Comparison of ENCODE assay signal across 11 mouse cellular contexts in the genomic region with DNA sequence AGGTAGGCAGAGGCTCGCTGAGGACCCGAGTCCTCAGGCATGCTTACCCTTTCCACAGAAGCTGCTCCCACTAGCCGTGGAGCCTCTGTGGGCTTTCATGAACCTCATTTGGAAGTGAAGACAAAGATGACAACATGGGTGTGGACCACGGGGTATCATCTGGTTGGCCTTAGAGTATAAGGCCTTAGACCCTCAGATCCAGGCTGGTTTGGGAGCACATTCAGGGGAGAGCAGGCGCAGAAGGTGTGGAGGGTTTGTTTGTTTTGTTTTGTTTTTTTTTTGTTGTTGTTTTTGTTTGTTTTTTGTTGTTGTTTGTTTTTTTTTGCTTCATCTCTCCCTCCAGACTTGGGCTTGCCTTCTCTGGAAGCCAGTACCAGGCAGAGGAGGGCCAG. TPM values are rescaled to one million over a fixed set of nuclear protein-coding genes. Genes with fewer than 3 reads are reported as not detected.
DNase-seq lines count a peak whose midpoint lies in the region; ATAC-seq lines count a peak whose summit lies in the region.
"Had no signal": no experiment of that assay in that cellular context is flagged by ENCODE, and none has a peak within 500 bp of the region (broad histone marks: within the 10 kb centered on the region; RNA-seq: fewer than 3 reads in every experiment).

No protein-coding gene starts in this region.

- no peaks in the 10 kb centered on the region for H3K9me3 ChIP-seq in heart, embryonic 10.5 days
- H3K9me3 ChIP-seq in heart, embryonic 11.5 days (replicated peaks; ENCODE audit: control insufficient read depth, low read length): no peaks in the 10 kb centered on the region
- H3K9me3 ChIP-seq in neural tube, embryonic 11.5 days (ENCODE audit: control insufficient read depth, low read length): no peaks in the 10 kb centered on the region
- no peaks in the 10 kb centered on the region for H3K9me3 ChIP-seq in hindbrain, embryonic 13.5 days
- no peaks in the 10 kb centered on the region for H3K9me3 ChIP-seq in neural tube, embryonic 13.5 days

- no peak for DNase-seq in heart, embryonic 10.5 days (ENCODE audit: low spot score)
- no peak for DNase-seq in neural tube, embryonic 11.5 days (ENCODE audit: low spot score)
- no peak for DNase-seq in neural tube, embryonic 10.5 days (ENCODE audit: extremely low spot score, low spot score)
- DNase-seq in adrenal gland, postnatal 10 days: no peak
- no peak for DNase-seq in thymus, adult 18-20 months

- no peaks in the 10 kb centered on the region for H3K36me3 ChIP-seq in heart, embryonic 10.5 days
- H3K36me3 ChIP-seq in heart, embryonic 11.5 days (ENCODE audit: control insufficient read depth, insufficient read depth, low read length): no peaks in the 10 kb centered on the region
- no peaks in the 10 kb centered on the region for H3K36me3 ChIP-seq in neural tube, embryonic 11.5 days (ENCODE audit: control insufficient read depth, insufficient read depth, low read length)
- H3K36me3 ChIP-seq in hindbrain, embryonic 13.5 days: no peaks in the 10 kb centered on the region
- no peaks in the 10 kb centered on the region for H3K36me3 ChIP-seq in neural tube, embryonic 13.5 days

- H3K27me3 ChIP-seq in heart, embryonic 10.5 days (ENCODE audit: insufficient read depth, poor library complexity, severe bottlenecking): peaks cover 14% of the 10 kb centered on the region
- H3K27me3 ChIP-seq in heart, embryonic 11.5 days (ENCODE audit: control insufficient read depth, insufficient read depth, low read length): peaks cover 3% of the 10 kb centered on the region; the same call in 1 of the 2 replicates
- no peaks in the 10 kb centered on the region for H3K27me3 ChIP-seq in neural tube, embryonic 11.5 days (ENCODE audit: control insufficient read depth, insufficient read depth, low read length)
- 0 out of 2 replicates have a peak, but pooled peaks cover 3% of the 10 kb centered on the region for H3K27me3 ChIP-seq in hindbrain, embryonic 13.5 days
- no peaks in the 10 kb centered on the region for H3K27me3 ChIP-seq in neural tube, embryonic 13.5 days

- H3K27ac ChIP-seq in heart, embryonic 10.5 days: peak overlapping the region; percentile 85
- no peak overlapping the region for H3K27ac ChIP-seq in heart, embryonic 11.5 days (ENCODE audit: low read depth, low read length)
- H3K27ac ChIP-seq in neural tube, embryonic 11.5 days (ENCODE audit: low read depth, low read length): peak overlapping the region; percentile 80
- H3K27ac ChIP-seq in hindbrain, embryonic 13.5 days: peak overlapping the region; percentile 91
- peak overlapping the region; percentile 81 for H3K27ac ChIP-seq in neural tube, embryonic 13.5 days (replicated peaks)
- H3K27ac ChIP-seq: macrophage had no signal

- no peak for ATAC-seq in heart, embryonic 11.5 days (replicated peaks; ENCODE audit: insufficient number of reproducible peaks, low FRiP score, low TSS enrichment)
- ATAC-seq in neural tube, embryonic 11.5 days (ENCODE audit: insufficient read depth, low FRiP score, low TSS enrichment): no peak
- no peak for ATAC-seq in hindbrain, embryonic 13.5 days (ENCODE audit: low FRiP score)
- no peak for ATAC-seq in neural tube, embryonic 13.5 days (ENCODE audit: low read depth)

- H3K4me1 ChIP-seq in heart, embryonic 10.5 days: peaks cover 89% of the 10 kb centered on the region
- peaks cover 51% of the 10 kb centered on the region for H3K4me1 ChIP-seq in heart, embryonic 11.5 days (ENCODE audit: control insufficient read depth, insufficient read depth, low read length)
- peaks cover 53% of the 10 kb centered on the region for H3K4me1 ChIP-seq in neural tube, embryonic 11.5 days (ENCODE audit: control insufficient read depth, insufficient read depth, low read length)
- H3K4me1 ChIP-seq in hindbrain, embryonic 13.5 days (replicated peaks): peaks cover 96% of the 10 kb centered on the region
- peaks cover 96% of the 10 kb centered on the region for H3K4me1 ChIP-seq in neural tube, embryonic 13.5 days (replicated peaks)

- no peak overlapping the region for H3K4me3 ChIP-seq in heart, embryonic 10.5 days
- H3K4me3 ChIP-seq in heart, embryonic 11.5 days (ENCODE audit: low read depth, low read length): no peak overlapping the region
- H3K4me3 ChIP-seq in neural tube, embryonic 11.5 days (ENCODE audit: low read depth, low read length): no peak overlapping the region
- no peak overlapping the region for H3K4me3 ChIP-seq in hindbrain, embryonic 13.5 days
- H3K4me3 ChIP-seq in neural tube, embryonic 13.5 days: no peak overlapping the region
- H3K4me3 ChIP-seq: erythroblast, embryonic 14.5 days had no signal

- H3K4me2 ChIP-seq in heart, embryonic 11.5 days: no peak overlapping the region
- H3K4me2 ChIP-seq in neural tube, embryonic 11.5 days (ENCODE audit: low read depth): no peak overlapping the region
- H3K4me2 ChIP-seq in hindbrain, embryonic 13.5 days: no peak overlapping the region
- no peak overlapping the region for H3K4me2 ChIP-seq in neural tube, embryonic 13.5 days
- H3K4me2 ChIP-seq: liver, embryonic 11.5 days had no signal

- H3K9ac ChIP-seq in heart, embryonic 11.5 days (ENCODE audit: low read depth, low read length): no peak overlapping the region
- peak overlapping the region; percentile 42 for H3K9ac ChIP-seq in neural tube, embryonic 11.5 days (ENCODE audit: low read length)
- no peak overlapping the region for H3K9ac ChIP-seq in hindbrain, embryonic 13.5 days
- H3K9ac ChIP-seq in neural tube, embryonic 13.5 days: peak overlapping the region; percentile 39; the same call in 1 of the 2 replicates

- 47% methylated on average over 5 of the region's 5 CpGs for WGBS in heart, embryonic 10.5 days
- WGBS in heart, embryonic 11.5 days (ENCODE audit: insufficient replicate concordance): 46% methylated on average over 5 of the region's 5 CpGs
- WGBS in neural tube, embryonic 11.5 days: 63% methylated on average over 5 of the region's 5 CpGs
- WGBS in hindbrain, embryonic 13.5 days: 37% methylated on average over 5 of the region's 5 CpGs
- 52% methylated on average over 5 of the region's 5 CpGs for WGBS in neural tube, embryonic 13.5 days

RNA-seq across cellular contexts. Expression of a gene that starts 36.6 kb away (rescaled TPM):
- 46.1 and 52.4 TPM in 2 replicates for polyA plus RNA-seq in heart, embryonic 10.5 days (2016; fragmentation: Nextera tagmentation; extraction: Ambion mirVana)
- 40.1 and 41.8 TPM in 2 replicates for polyA plus RNA-seq in heart, embryonic 11.5 days (2014; fragmentation: Nextera tagmentation; extraction: Ambion mirVana)
- polyA plus RNA-seq in neural tube, embryonic 11.5 days (2014; fragmentation: Nextera tagmentation; extraction: Ambion mirVana): 44.8 and 48.8 TPM in 2 replicates
- 73.6 and 78.8 TPM in 2 replicates for polyA plus RNA-seq in hindbrain, embryonic 13.5 days (2015; fragmentation: Nextera tagmentation; extraction: Ambion mirVana)
- polyA plus RNA-seq in neural tube, embryonic 13.5 days (2015; fragmentation: Nextera tagmentation; extraction: Ambion mirVana): 75.6 and 76.1 TPM in 2 replicates
- 10 to 100 TPM; 61.0 to 74.0 TPM for total RNA-seq in adrenal gland, postnatal 10 days (2021)

RNA-seq across cellular contexts. Expression of a gene that starts 40.1 kb away (rescaled TPM):
- polyA plus RNA-seq in heart, embryonic 10.5 days (2016; fragmentation: Nextera tagmentation; extraction: Ambion mirVana): 184 TPM in 2 replicates
- polyA plus RNA-seq in heart, embryonic 11.5 days (2014; fragmentation: Nextera tagmentation; extraction: Ambion mirVana): 119 and 138 TPM in 2 replicates
- polyA plus RNA-seq in neural tube, embryonic 11.5 days (2014; fragmentation: Nextera tagmentation; extraction: Ambion mirVana): 194 and 219 TPM in 2 replicates
- polyA plus RNA-seq in hindbrain, embryonic 13.5 days (2015; fragmentation: Nextera tagmentation; extraction: Ambion mirVana): 43.0 and 43.7 TPM in 2 replicates
- polyA plus RNA-seq in neural tube, embryonic 13.5 days (2015; fragmentation: Nextera tagmentation; extraction: Ambion mirVana): 33.5 and 40.5 TPM in 2 replicates
- 10 to 100 TPM; 50.0 to 53.5 TPM for total RNA-seq in adrenal gland, postnatal 10 days (2021)

Comparison
In these comparisons a context has a peak if more than half of its experiments do, and no peak if none do; other contexts are left out.
1. H3K9ac ChIP-seq: peak in neural tube, embryonic 11.5 days (single experiment) and neural tube, embryonic 13.5 days (single experiment); none in heart, embryonic 11.5 days (single experiment) and hindbrain, embryonic 13.5 days (single experiment).